Mouse (Mus musculus) central nervous system, embryonic 11.5 days (tissue): ENCODE measurements around the gene Mocs3. TPM values are rescaled to one million over a fixed set of nuclear protein-coding genes. Genes with fewer than 3 reads are reported as not detected.

Source experiments
- polyA plus RNA-seq: library from polyadenylated mRNA; depleted of rRNA; stranded (reverse); fragments of >200 nt; gene quantifications from 2 replicates; pipeline ENCODE4 v1.2.3, GENCODE M21; 2012; rRNA removed

Mocs3 gene
- 9.4 and 11.3 TPM in 2 replicates for polyA plus RNA-seq

DNA sequence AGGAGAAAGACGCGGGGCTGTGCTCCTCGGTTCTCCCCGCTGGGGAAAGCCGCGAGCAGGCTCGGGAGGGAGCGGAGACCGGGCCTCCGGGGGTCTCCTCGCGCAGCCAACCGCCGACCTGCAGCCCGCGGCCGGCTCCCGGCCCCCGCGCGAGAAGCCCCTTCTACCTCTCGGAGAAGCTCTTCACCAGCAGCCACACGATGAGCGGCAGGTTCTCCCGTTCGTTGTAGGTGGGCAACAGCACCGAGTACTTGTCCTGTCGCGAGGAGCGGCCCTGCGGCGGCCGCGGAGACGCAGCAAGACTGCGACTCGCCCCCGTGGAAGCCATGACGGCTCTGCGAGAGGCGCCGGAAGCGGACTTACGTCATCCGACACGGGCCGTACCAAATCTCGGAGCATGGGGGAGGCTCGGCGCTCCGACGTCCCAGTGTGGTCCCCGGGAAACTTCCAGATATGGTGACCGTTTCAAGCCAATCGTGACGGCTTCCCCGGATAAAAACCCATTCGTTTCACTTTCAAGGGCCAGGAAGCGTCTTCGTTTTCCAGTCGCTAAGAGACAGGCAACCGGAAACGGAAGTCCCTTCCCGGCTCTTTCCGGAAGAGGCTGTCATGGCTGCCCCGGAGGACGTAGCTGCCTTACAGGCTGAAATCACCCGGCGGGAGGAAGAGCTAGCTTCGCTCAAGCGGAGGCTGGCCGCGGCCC, at the start of gene Mocs3, which contains the start of the genes Gm20716 and Dpm1:
Gene Mocs3, plus strand, starts transcription at position 597 of the 703 bp plus-strand sequence.
Gene Gm20716, minus strand, starts transcription at position 339 of the 703 bp plus-strand sequence.
Gene Dpm1, minus strand, starts transcription at position 566 of the 703 bp plus-strand sequence.

DNA sequence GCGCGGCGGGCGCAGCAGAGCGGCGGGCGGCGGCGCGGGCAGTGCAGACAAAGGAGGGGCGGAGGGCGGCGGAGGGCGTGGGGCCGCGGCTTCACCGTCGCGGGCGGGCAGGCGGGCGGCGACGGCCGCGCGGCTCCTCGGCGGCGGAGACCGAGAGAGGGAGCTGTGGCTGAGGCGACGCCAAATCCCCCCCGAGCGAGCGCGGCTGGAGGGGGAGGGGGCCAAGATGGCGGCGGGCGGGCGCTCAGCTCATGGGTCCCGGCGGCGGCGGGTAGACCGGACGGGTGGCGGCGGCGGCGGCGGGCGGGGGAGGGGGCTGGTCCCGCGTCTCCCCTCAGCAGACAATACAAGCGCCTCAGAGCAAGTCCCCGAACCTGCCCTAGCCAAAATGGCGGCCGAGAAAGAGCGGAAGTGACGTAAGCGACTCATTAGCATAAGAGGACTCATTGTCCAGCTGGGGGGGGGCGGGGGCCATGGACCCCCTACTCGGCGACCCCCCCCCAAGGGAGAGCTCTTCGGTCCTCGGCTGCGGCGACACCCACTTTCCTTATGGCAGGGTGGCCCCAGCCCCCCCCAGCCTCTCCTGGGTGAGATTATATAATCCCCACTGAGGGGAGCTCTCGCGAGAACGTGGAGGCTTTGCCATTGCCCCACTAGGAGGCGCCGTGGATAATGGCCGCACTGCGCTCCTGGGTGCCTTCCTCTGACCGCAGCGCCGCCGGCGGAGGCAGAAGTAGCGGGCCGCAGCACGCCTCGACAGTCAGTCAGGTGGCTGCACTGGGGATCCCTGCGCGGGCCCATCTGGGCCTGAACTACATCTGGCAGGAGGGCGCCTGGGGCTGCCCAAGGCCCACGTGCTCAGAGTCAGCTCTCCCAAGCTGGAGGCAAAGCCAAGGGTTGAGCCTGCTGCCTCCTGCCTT, 23.4 kb upstream of the Mocs3 start, which contains the start of gene Adnp:
Gene Adnp, minus strand, starts transcription at position 388 of the 920 bp plus-strand sequence.

DNA sequence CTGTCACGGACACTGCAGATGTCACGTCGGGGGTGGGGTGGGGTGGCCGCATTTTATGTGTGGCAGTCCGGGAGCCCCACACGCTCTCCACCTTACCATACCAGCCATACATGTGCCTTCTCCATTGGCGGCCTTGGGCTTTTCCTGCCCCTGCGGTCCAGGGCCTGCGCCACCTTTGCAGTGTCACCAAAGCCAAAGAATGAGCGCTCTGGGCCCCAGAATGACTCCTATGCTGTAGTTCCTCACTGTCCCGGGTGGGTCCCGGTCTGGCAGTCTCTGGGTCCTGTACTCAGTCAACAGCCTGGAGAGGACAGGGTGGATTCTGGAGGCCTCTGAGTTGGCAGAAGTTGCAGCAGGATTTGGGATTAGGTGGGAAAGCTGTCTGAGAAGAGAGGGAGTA, 51.2 kb downstream of the Mocs3 start, which contains the start of gene Kcng1:
Gene Kcng1, minus strand, starts transcription at position 155 of the 400 bp plus-strand sequence.

Other genes with a start within 250 kb of the Mocs3 start
- 3.3 and 6.0 TPM in 2 replicates for gene Ripor3, start 220.0 kb upstream of the Mocs3 start, polyA plus RNA-seq
- gene Pard6b, start 149.6 kb upstream of the Mocs3 start, polyA plus RNA-seq, result 6.7 and 6.9 TPM in 2 replicates
- gene Adnp, start 23.5 kb upstream of the Mocs3 start, polyA plus RNA-seq, result 62.4 and 98.6 TPM in 2 replicates
- 25.4 and 32.7 TPM in 2 replicates for gene Gm20716, start 258 bp upstream of the Mocs3 start, polyA plus RNA-seq
- gene Dpm1, start within 50 bp of the Mocs3 start, polyA plus RNA-seq, result 18.0 and 26.2 TPM in 2 replicates
- gene Kcng1, start 51.1 kb downstream of the Mocs3 start, polyA plus RNA-seq, result 0.65 and 0.89 TPM in 2 replicates